Mouse (Mus musculus) C2C12 (cell line): ENCODE measurements around the gene Ip6k2. TPM values are rescaled to one million over a fixed set of nuclear protein-coding genes. Genes with fewer than 3 reads are reported as not detected.

Source experiments
- H3K27me3 ChIP-seq: one replicate; pipeline ENCODE4 v1.6.1; 2011; ENCODE audit not compliant: control insufficient read depth, insufficient read depth, insufficient read length
- H3K36me3 ChIP-seq: one replicate; pipeline ENCODE4 v1.6.1; 2011; ENCODE audit not compliant: control insufficient read depth, insufficient read depth
- H3K4me3 ChIP-seq: one replicate; pipeline ENCODE4 v1.5.1; 2011; ENCODE audit warnings: mild to moderate bottlenecking, control low read depth; ENCODE audit not compliant: poor library complexity, insufficient read depth, severe bottlenecking
- H3K79me2 ChIP-seq: one replicate; pipeline ENCODE4 v1.6.1; 2011; ENCODE audit not compliant: control insufficient read depth, insufficient read depth
- H3K79me3 ChIP-seq: one replicate; pipeline ENCODE4 v1.6.1; 2011; ENCODE audit warnings: low read depth, control low read depth
- H3ac ChIP-seq: one replicate; pipeline ENCODE3; 2011; ENCODE audit warnings: low read depth; ENCODE audit not compliant: control insufficient read depth, insufficient read length
- CEBPB ChIP-seq: IDR thresholded peaks from one replicate; pipeline ENCODE4 v1.6.1; 2011; ENCODE audit warnings: low read depth, mild to moderate bottlenecking, control low read depth, moderate library complexity
- CTCF ChIP-seq: IDR thresholded peaks from one replicate; pipeline ENCODE4 v1.5.1; 2011; ENCODE audit not compliant: control insufficient read depth, insufficient read depth, insufficient read length
- FOSL1 ChIP-seq: IDR thresholded peaks from one replicate; pipeline ENCODE4 v1.8.0; 2011; ENCODE audit warnings: mild to moderate bottlenecking, low read length; ENCODE audit not compliant: poor library complexity, insufficient read depth, severe bottlenecking
- MAX ChIP-seq: IDR thresholded peaks from one replicate; pipeline ENCODE4 v1.6.1; 2011; ENCODE audit warnings: mild to moderate bottlenecking, control low read depth
- MYOD1 ChIP-seq: IDR thresholded peaks from one replicate; pipeline ENCODE4 v1.6.1; 2011; ENCODE audit warnings: low read depth; ENCODE audit not compliant: control insufficient read depth, insufficient read length
- MYOG ChIP-seq: IDR thresholded peaks from one replicate; pipeline ENCODE4 v1.6.1; 2011; ENCODE audit not compliant: control insufficient read depth, insufficient read length; ENCODE audit errors: extremely low read depth
- USF1 ChIP-seq: IDR thresholded peaks from one replicate; pipeline ENCODE4 v1.6.1; 2011; ENCODE audit warnings: low read depth, mild to moderate bottlenecking, control low read depth, moderate library complexity
- polyA plus RNA-seq: library from polyadenylated mRNA; unstranded; fragments of >200 nt; fragmentation: generic; extraction: Trizol; gene quantifications from one replicate; pipeline ENCODE4 v1.2.1, GENCODE M21; 2012; ENCODE audit warnings: missing spikeins

Gene Ip6k2
- polyA plus RNA-seq, 1 experiment: 37.1 TPM

- H3ac ChIP-seq: no peak overlapping the region
- H3K4me3 ChIP-seq: peak overlapping the region; percentile 32
- H3K79me3 ChIP-seq: peaks cover 69% of the 10 kb centered on the region
- no peaks in the 10 kb centered on the region for H3K27me3 ChIP-seq
- H3K79me2 ChIP-seq: peaks cover 87% of the 10 kb centered on the region
- H3K36me3 ChIP-seq: peaks cover 24% of the 10 kb centered on the region
- TF ChIP-seq MAX (no peak), CTCF (no peak), MYOD1 (no peak), CEBPB (no peak), USF1 (no peak), FOSL1 (no peak), MYOG (no peak)
Measured at GRCm38 (mm10) chr9:108795281-108795680, 11.7 kb downstream of the Ip6k2 start.

GRCm38 (mm10) chr9:108795762-108796161, 12.2 kb downstream of the Ip6k2 start:
- H3ac ChIP-seq: peak overlapping the region; percentile 14
- peaks cover 64% of the 10 kb centered on the region for H3K79me3 ChIP-seq
- H3K4me3 ChIP-seq: peak overlapping the region; percentile 32
- H3K27me3 ChIP-seq: no peaks in the 10 kb centered on the region
- no peak for TF ChIP-seq MYOG
- no peak for TF ChIP-seq MYOD1
- no peak for TF ChIP-seq CTCF
- TF ChIP-seq MAX: no peak
- no peak for TF ChIP-seq USF1
- no peak for TF ChIP-seq FOSL1
- TF ChIP-seq CEBPB: no peak
- peaks cover 29% of the 10 kb centered on the region for H3K36me3 ChIP-seq
- H3K79me2 ChIP-seq: peaks cover 87% of the 10 kb centered on the region

- peak overlapping the region; percentile 15 for H3ac ChIP-seq
- TF ChIP-seq FOSL1 (no peak), CEBPB (peak; percentile 55)
- H3K36me3 ChIP-seq: peaks cover 36% of the 10 kb centered on the region
- peak overlapping the region; percentile 32 for H3K4me3 ChIP-seq
- H3K79me2 ChIP-seq: peaks cover 83% of the 10 kb centered on the region
- H3K27me3 ChIP-seq: no peaks in the 10 kb centered on the region
- H3K79me3 ChIP-seq: peaks cover 57% of the 10 kb centered on the region
Measured at GRCm38 (mm10) chr9:108796351-108796981, 12.9 kb downstream of the Ip6k2 start.

GRCm38 (mm10) chr9:108797477-108797876, 13.9 kb downstream of the Ip6k2 start:
- H3K36me3 ChIP-seq: peaks cover 46% of the 10 kb centered on the region
- peaks cover 49% of the 10 kb centered on the region for H3K79me3 ChIP-seq
- TF ChIP-seq CEBPB (no peak), FOSL1 (no peak), CTCF (no peak), MYOG (no peak), USF1 (no peak), MAX (no peak), MYOD1 (no peak)
- peaks cover 73% of the 10 kb centered on the region for H3K79me2 ChIP-seq
- peak overlapping the region; percentile 26 for H3K4me3 ChIP-seq
- no peaks in the 10 kb centered on the region for H3K27me3 ChIP-seq
- H3ac ChIP-seq: peak overlapping the region; percentile 22

GRCm38 (mm10) chr9:108798508-108799075, 15.0 kb downstream of the Ip6k2 start:
- Histone ChIP-seq H3K27me3 (no peaks in the 10 kb centered on the region), H3K4me3 (no peak overlapping the region), H3K36me3 (peaks cover 57% of the 10 kb centered on the region), H3ac (no peak overlapping the region), H3K79me3 (peaks cover 39% of the 10 kb centered on the region), H3K79me2 (peaks cover 62% of the 10 kb centered on the region)
- TF ChIP-seq CEBPB (no peak), MYOG (no peak)

GRCm38 (mm10) chr9:108799564-108799963, 16.0 kb downstream of the Ip6k2 start:
- TF ChIP-seq FOSL1 (no peak), MAX (no peak), CEBPB (no peak)
- Histone ChIP-seq H3K79me2 (peaks cover 52% of the 10 kb centered on the region), H3ac (no peak overlapping the region), H3K27me3 (no peaks in the 10 kb centered on the region), H3K36me3 (peaks cover 67% of the 10 kb centered on the region), H3K4me3 (no peak overlapping the region), H3K79me3 (peaks cover 32% of the 10 kb centered on the region)
